Mouse (Mus musculus) G1E (cell line): ENCODE measurements around the gene Nup98.

ENCODE experiments used
- CTCF ChIP-seq: IDR thresholded peaks from 2 replicates; pipeline ENCODE4 v1.5.1; 2012; ENCODE audit warnings: low read depth, low read length, inconsistent platforms, mixed read lengths
- GATA1 ChIP-seq: IDR thresholded peaks from 2 replicates; pipeline ENCODE4 v1.6.1; 2012; ENCODE audit warnings: borderline replicate concordance, low read length, inconsistent platforms, mixed read lengths
- GATA2 ChIP-seq: IDR thresholded peaks from 2 replicates; pipeline ENCODE4 v1.6.1; 2012; ENCODE audit warnings: low read depth, low read length, inconsistent platforms, borderline replicate concordance
- TAL1 ChIP-seq: conservative IDR thresholded peaks from 2 replicates; pipeline ENCODE4 v1.6.1; 2012; ENCODE audit warnings: low read depth, low read length, inconsistent platforms, mixed read lengths

GRCm38 (mm10) chr7:102246265-102246664 is 36.3 kb upstream of the Nup98 start:
- TF ChIP-seq CTCF: no peak
- no peak for TF ChIP-seq TAL1
- no peak for TF ChIP-seq GATA2
- TF ChIP-seq GATA1: no peak
